Mouse (Mus musculus): Measurements from ENCODE around the gene Pald1. TPM values are rescaled to one million over a fixed set of nuclear protein-coding genes. Genes with fewer than 3 reads are reported as not detected.

Gene Pald1
- polyA plus RNA-seq, 1 experiment from 2014 or later, result 47.5 TPM

GRCm38 (mm10) chr10:61346374-61346773, 37.0 kb downstream of the Pald1 start:
- Histone ChIP-seq H3K9ac (no peak overlapping the region; the same call in 1 of the 2 replicates), H3K4me2 (0 out of 2 replicates have a peak overlapping the region, but pooled peaks have one; percentile 15)
- peak; percentile 56 for DNase-seq

GRCm38 (mm10) chr10:61345179-61345578, 38.2 kb downstream of the Pald1 start:
- peaks cover 60% of the 10 kb centered on the region for H3K36me3 ChIP-seq (ENCODE audit: insufficient read depth)
- ATAC-seq (ENCODE audit: insufficient read depth) (no peak), DNase-seq (no peak)
- TF ChIP-seq CTCF (IDR thresholded peaks at IDR 0.05; ENCODE audit: low read depth), result no peak
- no peaks in the 10 kb centered on the region for H3K4me1 ChIP-seq (ENCODE audit: insufficient read depth)
- no peak overlapping the region for H3K9ac ChIP-seq
- 59% methylated on average over 8 of the region's 8 CpGs for WGBS
- no peaks in the 10 kb centered on the region for H3K27me3 ChIP-seq (ENCODE audit: insufficient read depth, low read length)
- H3K4me3 ChIP-seq (ENCODE audit: low read depth, low read length), result no peak overlapping the region
- H3K27ac ChIP-seq (ENCODE audit: low read depth), result no peak overlapping the region
- H3K4me2 ChIP-seq, result no peak overlapping the region
- H3K9me3 ChIP-seq (ENCODE audit: low read depth, low read length), result no peaks in the 10 kb centered on the region

More at GRCm38 (mm10) chr10:61346374-61346773, 37.0 kb downstream of the Pald1 start:
- TF ChIP-seq CTCF (IDR thresholded peaks at IDR 0.05; ENCODE audit: low read depth), result no peak
- Histone ChIP-seq H3K27ac (ENCODE audit: low read depth) (peak overlapping the region; percentile 75; the same call in 1 of the 2 replicates), H3K9me3 (ENCODE audit: low read depth, low read length) (no peaks in the 10 kb centered on the region), H3K4me3 (ENCODE audit: low read depth, low read length) (no peak overlapping the region), H3K4me1 (ENCODE audit: insufficient read depth) (no peaks in the 10 kb centered on the region), H3K27me3 (ENCODE audit: insufficient read depth, low read length) (no peaks in the 10 kb centered on the region), H3K36me3 (ENCODE audit: insufficient read depth) (peaks cover 66% of the 10 kb centered on the region)
- WGBS, result 10% methylated on average over 10 of the region's 10 CpGs
- ATAC-seq (ENCODE audit: insufficient read depth), result peak; percentile 35; the same call in 1 of the 2 replicates

GRCm38 (mm10) chr10:61343950-61344349, 39.4 kb downstream of the Pald1 start:
- Histone ChIP-seq H3K36me3 (ENCODE audit: insufficient read depth) (peaks cover 56% of the 10 kb centered on the region), H3K9me3 (ENCODE audit: low read depth, low read length) (no peaks in the 10 kb centered on the region), H3K27ac (ENCODE audit: low read depth) (no peak overlapping the region), H3K4me2 (no peak overlapping the region), H3K9ac (no peak overlapping the region), H3K27me3 (ENCODE audit: insufficient read depth, low read length) (no peaks in the 10 kb centered on the region), H3K4me3 (ENCODE audit: low read depth, low read length) (no peak overlapping the region), H3K4me1 (ENCODE audit: insufficient read depth) (no peaks in the 10 kb centered on the region)
- peak; percentile 84 for TF ChIP-seq CTCF (IDR thresholded peaks at IDR 0.05; ENCODE audit: low read depth)
- DNase-seq, result peak; percentile 78
- ATAC-seq (ENCODE audit: insufficient read depth), result no peak
- 63% methylated on average over 8 of the region's 8 CpGs for WGBS

- no peak overlapping the region for H3K9ac ChIP-seq
- no peak overlapping the region for H3K4me3 ChIP-seq (ENCODE audit: low read depth, low read length)
- H3K4me2 ChIP-seq, result no peak overlapping the region
- H3K27me3 ChIP-seq (ENCODE audit: insufficient read depth, low read length), result no peaks in the 10 kb centered on the region
- no peaks in the 10 kb centered on the region for H3K4me1 ChIP-seq (ENCODE audit: insufficient read depth)
- ATAC-seq (ENCODE audit: insufficient read depth) (no peak), DNase-seq (no peak)
- H3K27ac ChIP-seq (ENCODE audit: low read depth), result no peak overlapping the region
- no peak for TF ChIP-seq CTCF (IDR thresholded peaks at IDR 0.05; ENCODE audit: low read depth)
- no peaks in the 10 kb centered on the region for H3K9me3 ChIP-seq (ENCODE audit: low read depth, low read length)
- 87% methylated on average over 13 of the region's 13 CpGs for WGBS
- peaks cover 51% of the 10 kb centered on the region for H3K36me3 ChIP-seq (ENCODE audit: insufficient read depth)
Observed at GRCm38 (mm10) chr10:61342750-61343149, 40.6 kb downstream of the Pald1 start.

- H3K36me3 ChIP-seq (ENCODE audit: insufficient read depth), result peaks cover 51% of the 10 kb centered on the region
- H3K4me1 ChIP-seq (ENCODE audit: insufficient read depth), result no peaks in the 10 kb centered on the region
- no peak overlapping the region for H3K4me3 ChIP-seq (ENCODE audit: low read depth, low read length)
- no peaks in the 10 kb centered on the region for H3K27me3 ChIP-seq (ENCODE audit: insufficient read depth, low read length)
- ATAC-seq (ENCODE audit: insufficient read depth) (0 out of 2 replicates have a peak, but pooled peaks have one; percentile 27), DNase-seq (peak; percentile 81)
- peak; percentile 97 for TF ChIP-seq CTCF (IDR thresholded peaks at IDR 0.05; ENCODE audit: low read depth)
- no peak overlapping the region for H3K4me2 ChIP-seq
- no peak overlapping the region for H3K9ac ChIP-seq
- 57% methylated on average over 6 of the region's 6 CpGs for WGBS
- H3K27ac ChIP-seq (ENCODE audit: low read depth), result no peak overlapping the region
- H3K9me3 ChIP-seq (ENCODE audit: low read depth, low read length), result no peaks in the 10 kb centered on the region
Observed at GRCm38 (mm10) chr10:61341557-61341956, 41.8 kb downstream of the Pald1 start.

- H3K36me3 ChIP-seq (ENCODE audit: insufficient read depth), result peaks cover 51% of the 10 kb centered on the region
- H3K9ac ChIP-seq, result no peak overlapping the region
- no peak overlapping the region for H3K27ac ChIP-seq (ENCODE audit: low read depth)
- ATAC-seq (ENCODE audit: insufficient read depth), result no peak
- H3K4me3 ChIP-seq (ENCODE audit: low read depth, low read length), result no peak overlapping the region
- H3K4me1 ChIP-seq (ENCODE audit: insufficient read depth), result no peaks in the 10 kb centered on the region
- no peaks in the 10 kb centered on the region for H3K27me3 ChIP-seq (ENCODE audit: insufficient read depth, low read length)
- TF ChIP-seq CTCF (IDR thresholded peaks at IDR 0.05; ENCODE audit: low read depth), result no peak
- DNase-seq, result no peak
- H3K4me2 ChIP-seq, result no peak overlapping the region
- 86% methylated on average over 5 of the region's 5 CpGs for WGBS
- H3K9me3 ChIP-seq (ENCODE audit: low read depth, low read length), result no peaks in the 10 kb centered on the region
Observed at GRCm38 (mm10) chr10:61341045-61341444, 42.3 kb downstream of the Pald1 start.

GRCm38 (mm10) chr10:61340247-61340646, 43.1 kb downstream of the Pald1 start:
- ATAC-seq (ENCODE audit: insufficient read depth) (no peak), DNase-seq (no peak)
- Histone ChIP-seq H3K9me3 (ENCODE audit: low read depth, low read length) (no peaks in the 10 kb centered on the region), H3K4me3 (ENCODE audit: low read depth, low read length) (no peak overlapping the region), H3K27me3 (ENCODE audit: insufficient read depth, low read length) (no peaks in the 10 kb centered on the region), H3K4me1 (ENCODE audit: insufficient read depth) (no peaks in the 10 kb centered on the region), H3K36me3 (ENCODE audit: insufficient read depth) (peaks cover 49% of the 10 kb centered on the region), H3K9ac (no peak overlapping the region), H3K27ac (ENCODE audit: low read depth) (no peak overlapping the region), H3K4me2 (no peak overlapping the region)
- TF ChIP-seq CTCF (IDR thresholded peaks at IDR 0.05; ENCODE audit: low read depth), result no peak
- WGBS, result 64% methylated on average over 9 of the region's 9 CpGs

All from lung, embryonic 14.5 days (tissue).